Mouse (Mus musculus): ENCODE data around the gene Axin2. TPM values are rescaled to one million over a fixed set of nuclear protein-coding genes. Genes with fewer than 3 reads are reported as not detected.

The Axin2 gene
- total and polyA plus RNA-seq, 3 experiments = 2.8 to 6.6 (median 3.5) TPM

DNA sequence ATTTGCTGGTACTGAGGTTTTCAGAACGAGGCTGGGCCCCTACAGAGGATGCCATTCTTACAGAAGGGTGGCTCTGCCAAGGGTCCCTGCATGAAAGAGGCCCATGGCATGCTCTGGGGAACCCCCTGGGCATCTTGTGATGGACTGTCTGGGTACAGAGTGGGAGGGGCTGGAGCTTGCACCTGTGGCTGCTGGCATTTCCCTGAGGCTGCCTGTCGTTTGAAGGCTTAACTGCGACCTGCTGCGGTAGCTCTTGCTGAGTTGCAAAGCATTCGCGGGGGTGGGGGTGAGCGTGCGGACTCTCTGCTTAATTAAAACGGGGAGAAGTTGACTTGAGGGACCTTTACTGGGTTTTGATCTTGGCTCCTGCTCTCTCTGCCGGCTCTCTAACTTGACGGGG, 55.4 kb downstream of the Axin2 start:
- no peaks in the 10 kb centered on the region for H3K79me2 ChIP-seq (replicated peaks; ENCODE audit: control insufficient read depth, insufficient read depth, low read length)
- no peaks in the 10 kb centered on the region for H3K36me3 ChIP-seq (ENCODE audit: control insufficient read depth, insufficient read depth, low read length)
- TF ChIP-seq EP300 (IDR thresholded peaks at IDR 0.05; ENCODE audit: insufficient read depth, low read depth, low read length) (no peak), POLR2A (IDR thresholded peaks at IDR 0.05; ENCODE audit: insufficient read depth, low read depth, low read length) (no peak), CTCF (IDR thresholded peaks at IDR 0.05) (no peak)
- 52% methylated on average over 11 of the region's 11 CpGs for WGBS
- no peaks in the 10 kb centered on the region for H3K27me3 ChIP-seq (ENCODE audit: control insufficient read depth, insufficient read depth, low read length)
- no peak for DNase-seq
- intact Hi-C loops (cut with DNase I) = no loop called here
- H3K4me3 ChIP-seq = no peak overlapping the region
- H3K4me1 ChIP-seq (ENCODE audit: control insufficient read depth, insufficient read depth, low read length) = no peaks in the 10 kb centered on the region
- H3K27ac ChIP-seq = no peak overlapping the region
- no peak overlapping the region for H3K9ac ChIP-seq (ENCODE audit: low read depth, low read length)

DNA sequence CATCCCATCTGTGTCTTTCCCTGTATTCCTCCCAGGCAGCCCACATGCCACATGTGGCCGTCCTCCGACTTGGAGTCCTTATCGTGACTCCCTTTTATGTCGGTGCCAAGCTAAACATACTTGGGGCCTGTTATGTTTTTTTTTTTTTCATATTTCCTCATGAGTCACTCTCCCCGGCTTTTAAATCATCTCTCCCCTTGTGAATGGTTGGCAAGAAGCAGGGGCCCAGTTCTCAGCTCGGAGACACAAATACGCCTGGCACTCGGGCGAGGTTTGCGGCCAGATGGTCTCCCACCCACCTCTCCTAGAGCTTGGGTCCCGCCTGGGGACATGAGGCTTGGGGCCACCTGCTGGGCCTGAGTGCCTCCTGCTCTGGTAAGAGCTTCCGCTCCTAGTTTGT, 60.4 kb downstream of the Axin2 start:
- DNase-seq = peak; percentile 25 to 62
- H3K9ac ChIP-seq (ENCODE audit: low read depth, low read length) = no peak overlapping the region
- no peaks in the 10 kb centered on the region for H3K4me1 ChIP-seq (ENCODE audit: control insufficient read depth, insufficient read depth, low read length)
- H3K27me3 ChIP-seq (ENCODE audit: control insufficient read depth, insufficient read depth, low read length) = no peaks in the 10 kb centered on the region
- no peaks in the 10 kb centered on the region for H3K36me3 ChIP-seq (ENCODE audit: control insufficient read depth, insufficient read depth, low read length)
- no peak overlapping the region for H3K4me3 ChIP-seq
- H3K79me2 ChIP-seq (replicated peaks; ENCODE audit: control insufficient read depth, insufficient read depth, low read length) = no peaks in the 10 kb centered on the region
- WGBS = 23% methylated on average over 12 of the region's 12 CpGs
- H3K27ac ChIP-seq = no peak overlapping the region
- intact Hi-C loops (cut with DNase I) = no loop called here
- TF ChIP-seq POLR2A (IDR thresholded peaks at IDR 0.05; ENCODE audit: insufficient read depth, low read depth, low read length) (no peak), CTCF (IDR thresholded peaks at IDR 0.05) (peak; percentile 25)

DNA sequence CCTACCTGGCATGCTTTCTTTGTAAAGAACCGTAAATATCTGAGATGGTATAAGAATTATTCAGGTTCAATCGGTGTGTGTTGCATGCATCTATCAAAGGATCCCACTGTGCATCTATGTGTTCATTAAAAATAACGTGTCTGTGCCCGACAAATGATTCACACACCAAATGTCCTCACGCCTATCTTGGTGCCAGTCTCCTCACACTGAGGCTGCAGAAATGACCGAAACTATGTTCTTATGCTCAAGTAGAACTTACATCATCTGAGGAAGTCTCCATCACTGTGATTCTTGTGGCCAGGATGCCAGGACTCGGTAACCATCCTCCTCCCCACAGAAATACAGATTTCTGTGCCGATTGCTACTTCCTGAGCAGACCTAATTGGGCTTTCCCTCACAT, 60.9 kb downstream of the Axin2 start:
- intact Hi-C loops (cut with DNase I) = no loop called here
- H3K79me2 ChIP-seq (replicated peaks; ENCODE audit: control insufficient read depth, insufficient read depth, low read length) = no peaks in the 10 kb centered on the region
- no peaks in the 10 kb centered on the region for H3K27me3 ChIP-seq (ENCODE audit: control insufficient read depth, insufficient read depth, low read length)
- no peaks in the 10 kb centered on the region for H3K36me3 ChIP-seq (ENCODE audit: control insufficient read depth, insufficient read depth, low read length)
- 70% methylated on average over 8 of the region's 8 CpGs for WGBS
- no peaks in the 10 kb centered on the region for H3K4me1 ChIP-seq (ENCODE audit: control insufficient read depth, insufficient read depth, low read length)
- H3K27ac ChIP-seq = no peak overlapping the region
- no peak overlapping the region for H3K4me3 ChIP-seq
- no peak for DNase-seq
- TF ChIP-seq CTCF (IDR thresholded peaks at IDR 0.05) = no peak
- no peak for TF ChIP-seq POLR2A (IDR thresholded peaks at IDR 0.05; ENCODE audit: insufficient read depth, low read depth, low read length)
- TF ChIP-seq EP300 (IDR thresholded peaks at IDR 0.05; ENCODE audit: insufficient read depth, low read depth, low read length) = no peak
- no peak overlapping the region for H3K9ac ChIP-seq (ENCODE audit: low read depth, low read length)

DNA sequence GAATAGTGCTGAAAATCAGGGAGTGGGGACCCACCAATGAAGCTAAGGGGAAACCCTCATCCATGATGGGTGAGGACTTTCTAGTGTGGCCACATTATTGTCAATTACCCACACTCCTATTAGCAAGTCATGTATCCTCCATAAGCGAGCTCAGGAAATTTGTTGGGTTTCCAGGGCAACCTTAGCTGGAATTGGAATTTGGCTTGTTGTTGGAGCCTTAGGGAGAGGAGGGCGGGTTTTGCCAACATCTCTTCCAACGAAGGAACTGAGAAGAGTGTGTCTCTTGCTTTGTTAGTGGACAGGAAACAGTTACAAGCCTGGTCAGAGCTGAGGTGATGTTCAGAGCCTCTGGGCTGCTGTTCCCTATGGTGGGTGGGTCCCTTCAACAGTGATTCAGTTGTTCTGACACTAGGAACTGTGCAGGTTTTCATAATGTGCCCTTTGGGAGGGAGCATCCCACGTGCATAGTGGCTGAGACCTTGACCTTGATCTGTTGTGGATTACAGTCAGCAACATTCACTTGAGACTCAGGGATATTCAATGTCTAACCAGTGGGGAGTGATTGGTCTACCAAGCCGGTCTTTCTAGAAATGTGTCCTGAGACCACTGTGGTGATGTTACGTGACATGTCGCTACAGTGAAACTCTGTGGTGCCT, 63.4 kb downstream of the Axin2 start:
- no peak overlapping the region for H3K27ac ChIP-seq
- no peak for TF ChIP-seq POLR2A (IDR thresholded peaks at IDR 0.05; ENCODE audit: insufficient read depth, low read depth, low read length)
- TF ChIP-seq CTCF (IDR thresholded peaks at IDR 0.05) = no peak
- TF ChIP-seq EP300 (IDR thresholded peaks at IDR 0.05; ENCODE audit: insufficient read depth, low read depth, low read length) = no peak
- intact Hi-C loops (cut with DNase I) = no loop called here
- no peaks in the 10 kb centered on the region for H3K79me2 ChIP-seq (replicated peaks; ENCODE audit: control insufficient read depth, insufficient read depth, low read length)
- H3K9ac ChIP-seq (ENCODE audit: low read depth, low read length) = no peak overlapping the region
- H3K27me3 ChIP-seq (ENCODE audit: control insufficient read depth, insufficient read depth, low read length) = no peaks in the 10 kb centered on the region
- no peak overlapping the region for H3K4me3 ChIP-seq
- DNase-seq = no peak
- no peaks in the 10 kb centered on the region for H3K4me1 ChIP-seq (ENCODE audit: control insufficient read depth, insufficient read depth, low read length)
- H3K36me3 ChIP-seq (ENCODE audit: control insufficient read depth, insufficient read depth, low read length) = no peaks in the 10 kb centered on the region
- WGBS = 77% methylated on average over 7 of the region's 7 CpGs

DNA sequence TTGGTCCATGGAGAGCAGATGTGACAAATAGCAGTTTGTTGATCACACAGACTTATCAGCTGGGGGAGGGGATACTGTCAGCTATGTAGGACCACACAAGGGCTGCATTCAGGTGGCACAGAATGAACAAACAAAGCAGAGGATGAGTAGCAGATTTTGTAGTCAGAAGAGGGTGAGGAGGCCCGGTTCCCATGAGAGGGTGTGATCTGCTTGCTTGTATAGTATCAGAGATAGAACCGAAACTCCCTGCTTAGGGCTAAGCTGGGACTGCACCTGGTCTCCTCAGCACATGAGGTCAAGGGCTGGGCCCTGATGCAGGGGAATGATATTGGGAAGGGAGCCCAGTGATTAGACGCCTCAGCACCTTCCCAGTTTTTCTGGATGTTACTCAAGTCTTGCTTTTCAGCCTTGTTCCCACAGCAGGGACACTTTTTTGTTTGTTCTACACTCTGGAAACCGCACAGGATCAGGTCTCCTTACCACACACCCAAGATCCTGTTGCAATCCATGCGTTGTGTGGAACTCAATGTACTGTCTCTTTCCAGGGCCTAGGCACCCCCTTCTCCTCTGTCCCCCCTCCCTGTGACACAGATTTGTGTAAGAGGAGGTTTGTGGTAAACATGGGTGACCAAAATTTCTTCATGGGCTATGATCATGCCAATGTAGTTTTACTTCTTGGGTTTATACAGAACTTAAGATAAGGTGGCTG, 64.7 kb downstream of the Axin2 start:
- WGBS = 77% methylated on average over 5 of the region's 5 CpGs
- H3K27me3 ChIP-seq (ENCODE audit: control insufficient read depth, insufficient read depth, low read length) = no peaks in the 10 kb centered on the region
- no peak overlapping the region for H3K9ac ChIP-seq (ENCODE audit: low read depth, low read length)
- DNase-seq = no peak
- TF ChIP-seq EP300 (IDR thresholded peaks at IDR 0.05; ENCODE audit: insufficient read depth, low read depth, low read length) (no peak), POLR2A (IDR thresholded peaks at IDR 0.05; ENCODE audit: insufficient read depth, low read depth, low read length) (no peak), CTCF (IDR thresholded peaks at IDR 0.05) (no peak)
- H3K27ac ChIP-seq = no peak overlapping the region
- no peaks in the 10 kb centered on the region for H3K79me2 ChIP-seq (replicated peaks; ENCODE audit: control insufficient read depth, insufficient read depth, low read length)
- no peaks in the 10 kb centered on the region for H3K36me3 ChIP-seq (ENCODE audit: control insufficient read depth, insufficient read depth, low read length)
- H3K4me1 ChIP-seq (ENCODE audit: control insufficient read depth, insufficient read depth, low read length) = no peaks in the 10 kb centered on the region
- no peak overlapping the region for H3K4me3 ChIP-seq
- intact Hi-C loops (cut with DNase I) = no loop called here

DNA sequence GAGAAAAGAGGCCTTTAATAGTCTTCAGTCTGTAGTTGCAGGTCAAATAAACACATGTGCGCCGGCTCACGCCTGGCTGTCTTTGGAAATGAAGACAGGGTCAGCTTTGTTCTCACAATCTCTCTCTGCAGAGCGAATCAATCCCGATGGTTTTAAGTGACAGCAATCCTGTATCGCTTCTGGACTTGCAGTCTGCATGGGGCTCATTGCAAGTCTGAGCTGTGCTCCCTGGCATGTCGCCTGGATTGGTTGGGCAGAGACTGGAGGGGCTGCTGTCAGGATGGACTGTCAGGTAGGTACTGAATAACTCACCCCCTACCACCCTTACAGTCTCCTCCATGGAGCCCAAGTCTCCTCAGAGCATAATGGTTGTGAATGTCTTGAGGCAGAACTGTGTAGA, 65.7 kb downstream of the Axin2 start:
- no peak for DNase-seq
- Histone ChIP-seq H3K4me1 (ENCODE audit: control insufficient read depth, insufficient read depth, low read length) (peaks cover 1% of the 10 kb centered on the region; the same call in 1 of the 2 replicates), H3K27me3 (ENCODE audit: control insufficient read depth, insufficient read depth, low read length) (no peaks in the 10 kb centered on the region), H3K79me2 (replicated peaks; ENCODE audit: control insufficient read depth, insufficient read depth, low read length) (no peaks in the 10 kb centered on the region), H3K4me3 (no peak overlapping the region), H3K9ac (ENCODE audit: low read depth, low read length) (no peak overlapping the region), H3K27ac (no peak overlapping the region), H3K36me3 (ENCODE audit: control insufficient read depth, insufficient read depth, low read length) (no peaks in the 10 kb centered on the region)
- intact Hi-C loops (cut with DNase I) = no loop called here
- WGBS = 79% methylated on average over 7 of the region's 7 CpGs
- TF ChIP-seq CTCF (IDR thresholded peaks at IDR 0.05) (no peak), EP300 (IDR thresholded peaks at IDR 0.05; ENCODE audit: insufficient read depth, low read depth, low read length) (no peak), POLR2A (IDR thresholded peaks at IDR 0.05; ENCODE audit: insufficient read depth, low read depth, low read length) (no peak)

Measured in heart, adult 2 months (tissue).